Mouse (Mus musculus) ovary, adult 18-20 months (tissue): ENCODE results near the gene Smim15.

Source experiments
- DNase-seq: peaks from one replicate; pipeline ENCODE4 v3.0.0; 2022; ENCODE audit warnings: low spot score, mixed read lengths

Smim15 gene

GRCm38 (mm10) chr13:108044222-108044941, at the start of gene Smim15:
Gene Smim15 (plus strand): TSS chr13:108044446.
- DNase-seq, result peak; percentile 81

GRCm38 (mm10) chr13:107995211-107995610, 49.0 kb upstream of the Smim15 start:
- DNase-seq, result no peak

- DNase-seq, result no peak
Measured at GRCm38 (mm10) chr13:107996301-107996700, 47.9 kb upstream of the Smim15 start.

DNA sequence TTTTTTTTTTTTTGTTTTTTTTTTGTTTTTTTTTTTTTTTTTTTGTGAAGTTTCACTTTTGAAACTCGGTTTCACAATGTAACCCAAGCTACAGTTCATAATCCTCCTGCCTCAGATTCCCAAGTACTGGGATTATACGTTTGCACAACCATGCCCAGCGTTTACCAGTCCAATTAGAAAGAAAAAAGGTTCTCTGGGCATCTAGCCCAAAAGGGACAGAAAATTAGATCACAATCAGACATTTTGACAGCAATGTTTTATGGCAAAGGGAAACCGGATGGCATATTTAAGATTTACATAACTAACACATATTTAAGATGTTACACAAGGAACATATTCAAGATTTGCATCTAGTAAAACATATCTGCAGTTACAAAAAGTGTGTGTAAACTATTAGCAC, 36.4 kb upstream of the Smim15 start:
- DNase-seq, result no peak

DNA sequence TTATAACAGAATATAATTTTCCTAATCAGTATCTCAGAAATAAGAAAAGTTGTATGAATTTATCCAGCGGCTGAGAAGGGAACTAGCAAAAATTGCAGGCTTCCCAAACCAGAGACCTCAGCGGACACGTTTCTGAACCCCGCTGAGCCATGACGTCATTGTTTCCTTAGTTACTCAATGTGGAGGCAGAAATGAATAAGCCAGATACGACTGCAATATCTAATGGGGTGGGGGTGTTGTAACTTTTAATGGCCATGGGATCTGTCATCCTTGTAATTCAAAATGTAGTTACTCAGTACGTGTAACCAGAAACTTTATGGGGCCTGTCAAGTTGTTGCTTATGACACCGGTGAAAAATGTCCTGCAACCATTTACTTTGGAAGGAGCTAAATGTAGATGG, 31.1 kb upstream of the Smim15 start:
- no peak for DNase-seq

- DNase-seq, result no peak
Measured at GRCm38 (mm10) chr13:108013839-108014238, 30.4 kb upstream of the Smim15 start.

DNA sequence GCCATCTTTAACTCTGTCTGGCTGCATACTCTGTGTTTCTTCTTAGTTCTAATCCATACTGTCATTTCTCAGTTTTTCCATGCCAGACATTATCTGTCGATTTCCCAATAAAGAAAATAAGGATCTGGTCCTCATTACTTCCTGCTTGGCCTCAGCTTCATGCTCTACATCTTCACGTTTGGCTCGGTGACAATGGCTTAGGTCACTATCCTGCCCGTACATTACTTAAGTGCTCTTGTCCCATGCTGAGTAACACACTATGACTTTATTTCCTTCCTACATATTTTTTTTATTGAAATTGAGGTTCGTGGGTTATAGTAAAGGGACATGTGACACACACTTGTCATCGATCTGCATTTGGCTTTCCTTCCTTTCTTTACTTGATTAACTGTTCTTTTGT, 29.1 kb upstream of the Smim15 start:
- DNase-seq, result no peak

DNA sequence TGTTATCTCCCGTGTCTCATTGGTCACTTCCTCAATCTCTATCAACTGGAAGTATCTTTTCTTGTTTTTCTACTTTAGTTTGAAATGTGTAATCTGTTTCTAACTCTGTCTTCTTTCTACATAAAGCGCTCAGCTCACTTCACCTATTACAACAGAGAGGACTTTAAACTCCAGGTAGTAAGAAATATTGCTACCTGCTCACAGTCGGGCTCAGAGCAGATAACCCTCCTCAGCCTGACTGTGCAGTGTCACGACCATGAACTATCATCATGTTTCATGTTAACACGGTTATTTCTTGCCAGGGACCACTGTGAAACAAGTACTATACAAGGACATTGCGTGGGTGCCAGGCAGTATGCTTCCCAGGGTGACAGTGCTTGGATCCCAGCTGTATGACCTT, 26.9 kb upstream of the Smim15 start:
- DNase-seq, result no peak

DNA sequence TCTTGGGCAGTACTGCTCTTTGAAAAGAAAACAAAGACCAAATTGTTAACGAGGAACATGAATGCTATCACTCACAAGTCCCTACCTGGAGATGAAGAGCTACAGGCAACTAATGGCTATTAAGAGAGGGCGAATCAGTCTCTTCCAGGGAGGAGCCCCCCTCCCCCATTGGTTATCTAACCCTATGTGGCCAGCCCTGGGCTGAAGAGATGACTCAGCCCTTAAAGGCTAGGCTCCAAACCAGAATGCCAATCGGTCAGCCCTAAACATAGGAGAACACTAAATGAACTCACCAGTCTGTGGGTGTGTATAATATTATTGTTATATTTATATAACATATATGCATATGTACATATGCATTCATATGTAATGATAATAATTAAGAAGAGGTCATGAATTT, 18.4 kb upstream of the Smim15 start:
- no peak for DNase-seq

DNA sequence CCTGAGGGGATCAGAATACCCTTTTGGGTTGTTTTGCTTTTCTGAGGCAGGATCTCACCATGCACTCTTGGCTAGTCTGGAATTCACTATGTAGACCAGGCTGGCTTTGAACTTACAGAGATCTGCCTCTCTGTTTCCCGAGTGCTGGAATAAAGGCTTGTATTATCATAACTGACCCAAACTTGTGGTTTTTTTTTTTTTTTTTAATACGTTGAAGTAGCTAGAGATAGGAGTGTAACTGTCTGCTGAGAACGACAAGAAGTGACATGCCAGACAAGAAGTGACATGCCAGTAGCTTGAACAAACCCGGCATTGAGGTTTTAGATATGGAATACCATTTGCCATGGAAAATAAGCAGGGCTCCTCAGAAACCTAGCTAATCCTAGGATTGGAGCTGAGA, 11.5 kb upstream of the Smim15 start:
- no peak for DNase-seq

DNA sequence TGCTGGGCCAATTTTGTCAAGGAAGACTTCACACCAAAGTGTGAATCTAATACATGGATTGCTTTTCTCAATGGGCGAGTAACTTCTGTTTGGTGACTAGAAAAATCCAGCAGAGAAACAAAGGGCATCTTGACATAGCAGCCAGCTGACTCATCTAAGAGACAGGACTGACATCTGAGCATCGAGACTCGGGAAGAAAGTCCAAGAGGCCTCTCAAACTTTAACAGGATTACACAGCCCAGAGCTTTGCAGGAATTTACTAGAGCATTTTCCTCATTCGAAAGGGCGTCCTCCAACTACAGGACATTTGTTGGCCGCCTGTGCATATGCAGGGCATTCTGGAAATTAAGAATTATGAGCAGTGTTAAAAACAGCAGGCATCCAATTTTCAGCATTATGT, 4.9 kb upstream of the Smim15 start:
- no peak for DNase-seq

- DNase-seq, result no peak
Measured at GRCm38 (mm10) chr13:108039902-108040301, 4.3 kb upstream of the Smim15 start.

DNA sequence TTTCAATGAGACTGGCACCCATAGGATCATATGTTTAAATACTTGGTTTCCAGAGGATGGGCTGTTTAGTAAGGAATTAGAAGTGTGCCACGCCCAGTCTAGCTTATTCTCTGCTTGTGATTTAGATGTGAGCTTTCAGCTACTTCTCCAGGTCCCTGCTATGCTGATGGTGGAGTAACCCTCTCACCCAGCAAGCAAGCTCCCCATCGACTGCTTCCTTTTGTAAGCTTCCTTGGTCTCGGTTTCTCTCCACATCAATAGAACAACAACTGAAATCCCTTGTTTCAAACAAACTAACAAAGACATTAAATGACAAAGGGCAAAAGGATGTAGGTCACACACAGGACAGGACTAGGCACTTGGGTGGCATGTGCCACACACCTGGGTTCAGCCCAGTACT, 3.8 kb upstream of the Smim15 start:
- DNase-seq, result no peak

- DNase-seq, result peak; percentile 61
Measured at GRCm38 (mm10) chr13:108041358-108041757, 2.9 kb upstream of the Smim15 start.

- no peak for DNase-seq
Measured at GRCm38 (mm10) chr13:108043431-108044221, 620 bp upstream of the Smim15 start.

- DNase-seq, result no peak
Measured at GRCm38 (mm10) chr13:108045646-108046045, 1.4 kb downstream of the Smim15 start.

DNA sequence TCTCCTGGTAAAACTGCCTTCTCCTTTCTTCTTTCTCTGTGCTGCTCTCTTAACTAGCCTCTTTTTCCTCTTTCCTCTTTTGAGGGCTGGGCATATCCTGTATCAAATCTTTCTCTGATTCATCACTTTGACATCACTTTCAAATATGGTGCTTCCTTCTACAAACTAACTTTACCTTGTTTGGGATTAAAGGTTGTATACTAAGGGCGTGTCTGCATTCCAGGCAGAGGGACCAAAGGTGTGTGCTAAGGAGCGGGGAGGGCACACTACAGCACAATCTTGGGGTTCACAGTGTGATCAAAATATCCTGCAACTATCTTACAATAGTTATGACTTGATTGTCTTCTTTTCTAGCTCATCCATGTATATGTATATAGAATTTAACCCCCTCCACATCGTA, 1.8 kb downstream of the Smim15 start:
- no peak for DNase-seq

- DNase-seq, result no peak
Measured at GRCm38 (mm10) chr13:108046891-108047290, 2.6 kb downstream of the Smim15 start.

- no peak for DNase-seq
Measured at GRCm38 (mm10) chr13:108047364-108047763, 3.1 kb downstream of the Smim15 start.

GRCm38 (mm10) chr13:108056896-108057295, 12.7 kb downstream of the Smim15 start:
- DNase-seq, result no peak

- no peak for DNase-seq
Measured at GRCm38 (mm10) chr13:108060286-108060885, 16.1 kb downstream of the Smim15 start.

- DNase-seq, result no peak
Measured at GRCm38 (mm10) chr13:108060936-108061578, 16.8 kb downstream of the Smim15 start.

GRCm38 (mm10) chr13:108062900-108063299, 18.7 kb downstream of the Smim15 start:
- no peak for DNase-seq
